Mouse (Mus musculus) neural tube, embryonic 13.5 days (tissue): ENCODE data around the gene Rapgef4. TPM values are rescaled to one million over a fixed set of nuclear protein-coding genes. Genes with fewer than 3 reads are reported as not detected.

Source experiments
- ATAC-seq: fragments of 200-750 bp; cut with Nextera tagmentation; 2 replicates; pipeline ENCODE4 v1.8.0; 2017; ENCODE audit warnings: low read depth, mild to moderate bottlenecking, moderate TSS enrichment, moderate library complexity
- H3K27ac ChIP-seq: fragments of 300-500 bp; sonication (generic); replicated peaks from 2 replicates; pipeline ENCODE4 v1.5.1; 2015; ENCODE audit warnings: moderate library complexity, mild to moderate bottlenecking, inconsistent platforms
- H3K27me3 ChIP-seq: fragments of 300-500 bp; sonication (generic); 2 replicates; pipeline ENCODE4 v1.6.1; 2015; ENCODE audit warnings: mild to moderate bottlenecking, inconsistent platforms
- H3K36me3 ChIP-seq: fragments of 300-500 bp; sonication (generic); 2 replicates; pipeline ENCODE4 v1.6.1; 2015; ENCODE audit warnings: mild to moderate bottlenecking, inconsistent platforms
- H3K4me1 ChIP-seq: fragments of 300-500 bp; sonication (generic); replicated peaks from 2 replicates; pipeline ENCODE4 v1.6.1; 2015; ENCODE audit warnings: inconsistent platforms
- H3K4me2 ChIP-seq: fragments of 300-500 bp; sonication (generic); 2 replicates; pipeline ENCODE4 v1.6.1; 2015; ENCODE audit warnings: inconsistent platforms, mild to moderate bottlenecking, moderate library complexity
- H3K4me3 ChIP-seq: fragments of 300-500 bp; sonication (generic); 2 replicates; pipeline ENCODE4 v1.5.1; 2015; ENCODE audit warnings: mild to moderate bottlenecking, inconsistent platforms
- H3K9ac ChIP-seq: fragments of 300-500 bp; sonication (generic); 2 replicates; pipeline ENCODE4 v1.6.1; 2015; ENCODE audit warnings: moderate library complexity, mild to moderate bottlenecking, inconsistent platforms
- H3K9me3 ChIP-seq: fragments of 300-500 bp; sonication (generic); 2 replicates; pipeline ENCODE4 v1.6.1; 2016; ENCODE audit warnings: inconsistent platforms
- WGBS: fragments of 180-500 bp; shearing (Covaris S2); methylation state at CpG from one replicate; pipeline ENCODE4 v1.1.7; 2015; 5-methylcytosine and 5-hydroxymethylcytosine counted together
- polyA plus RNA-seq: library from polyadenylated mRNA; unstranded; fragments of >200 nt; fragmentation: Nextera tagmentation; extraction: Ambion mirVana; gene quantifications from 2 replicates; pipeline ENCODE4 v1.2.1, GENCODE M21; 2015

Rapgef4 gene
- polyA plus RNA-seq, 1 experiment from 2014 or later = 24.7 TPM

DNA sequence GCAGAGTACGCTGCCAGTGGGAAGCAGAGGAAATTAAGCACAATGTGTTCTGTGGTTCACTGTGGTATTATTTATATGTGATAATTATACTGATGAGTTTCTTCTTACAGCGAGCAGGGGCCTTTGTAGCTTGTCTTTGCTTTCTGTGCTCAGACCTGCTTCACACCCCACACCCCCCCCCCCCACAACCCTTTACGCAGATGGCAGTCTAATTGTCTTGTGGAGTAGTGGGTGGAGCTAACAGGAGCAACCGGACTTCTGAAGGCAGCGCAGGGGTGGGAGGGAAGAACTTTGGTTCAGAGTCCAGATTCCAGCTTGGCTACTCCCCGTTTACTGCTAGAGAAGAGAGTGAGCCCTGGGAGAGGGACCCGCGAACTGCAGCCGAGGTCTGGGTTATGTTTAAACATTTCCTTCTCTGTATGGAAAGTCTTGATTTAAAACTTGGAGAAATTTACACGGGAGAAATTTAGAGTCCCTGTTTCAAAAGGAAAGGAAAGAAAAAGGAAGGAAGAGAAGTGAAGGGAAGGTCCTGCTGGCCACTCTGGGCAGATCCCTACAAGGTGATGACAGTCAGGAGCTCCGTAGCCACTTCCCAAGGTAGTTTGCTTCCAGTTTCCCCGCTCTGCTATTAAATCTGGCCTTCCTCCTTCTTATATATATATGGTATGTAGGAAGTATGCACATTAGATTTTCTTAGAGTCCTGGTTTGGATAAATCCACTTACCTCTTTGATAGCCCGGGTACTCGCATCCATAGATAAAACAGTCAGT is 274.0 kb downstream of the Rapgef4 start:
- peak; percentile 59; the same call in 1 of the 2 replicates for ATAC-seq
- Histone ChIP-seq H3K4me1 (peaks cover 19% of the 10 kb centered on the region), H3K9me3 (no peaks in the 10 kb centered on the region), H3K27me3 (no peaks in the 10 kb centered on the region), H3K4me2 (peak overlapping the region; percentile 41), H3K36me3 (no peaks in the 10 kb centered on the region), H3K4me3 (no peak overlapping the region), H3K27ac (peak overlapping the region; percentile 69), H3K9ac (peak overlapping the region; percentile 22; the same call in 1 of the 2 replicates)
- 29% methylated on average over 14 of the region's 14 CpGs for WGBS

GRCm38 (mm10) chr2:72260704-72261103 is 279.7 kb downstream of the Rapgef4 start:
- ATAC-seq = no peak
- Histone ChIP-seq H3K9me3 (no peaks in the 10 kb centered on the region), H3K27ac (no peak overlapping the region), H3K4me1 (no peaks in the 10 kb centered on the region), H3K9ac (no peak overlapping the region), H3K4me2 (no peak overlapping the region), H3K4me3 (no peak overlapping the region), H3K27me3 (no peaks in the 10 kb centered on the region), H3K36me3 (no peaks in the 10 kb centered on the region)
- WGBS = 92% methylated on average over 1 of the region's 1 CpGs

GRCm38 (mm10) chr2:72262814-72263480 is 281.9 kb downstream of the Rapgef4 start:
- WGBS = 92% methylated on average over 6 of the region's 6 CpGs
- Histone ChIP-seq H3K4me1 (no peaks in the 10 kb centered on the region), H3K9me3 (no peaks in the 10 kb centered on the region), H3K4me3 (no peak overlapping the region), H3K9ac (no peak overlapping the region), H3K36me3 (no peaks in the 10 kb centered on the region), H3K27me3 (no peaks in the 10 kb centered on the region), H3K4me2 (no peak overlapping the region), H3K27ac (no peak overlapping the region)
- no peak for ATAC-seq

GRCm38 (mm10) chr2:72267390-72267789 is 286.4 kb downstream of the Rapgef4 start:
- 89% methylated on average over 6 of the region's 6 CpGs for WGBS
- no peaks in the 10 kb centered on the region for H3K27me3 ChIP-seq
- no peaks in the 10 kb centered on the region for H3K36me3 ChIP-seq
- H3K9me3 ChIP-seq = no peaks in the 10 kb centered on the region
- no peak overlapping the region for H3K9ac ChIP-seq
- H3K4me1 ChIP-seq = no peaks in the 10 kb centered on the region
- no peak for ATAC-seq
- no peak overlapping the region for H3K4me2 ChIP-seq
- no peak overlapping the region for H3K27ac ChIP-seq
- no peak overlapping the region for H3K4me3 ChIP-seq

DNA sequence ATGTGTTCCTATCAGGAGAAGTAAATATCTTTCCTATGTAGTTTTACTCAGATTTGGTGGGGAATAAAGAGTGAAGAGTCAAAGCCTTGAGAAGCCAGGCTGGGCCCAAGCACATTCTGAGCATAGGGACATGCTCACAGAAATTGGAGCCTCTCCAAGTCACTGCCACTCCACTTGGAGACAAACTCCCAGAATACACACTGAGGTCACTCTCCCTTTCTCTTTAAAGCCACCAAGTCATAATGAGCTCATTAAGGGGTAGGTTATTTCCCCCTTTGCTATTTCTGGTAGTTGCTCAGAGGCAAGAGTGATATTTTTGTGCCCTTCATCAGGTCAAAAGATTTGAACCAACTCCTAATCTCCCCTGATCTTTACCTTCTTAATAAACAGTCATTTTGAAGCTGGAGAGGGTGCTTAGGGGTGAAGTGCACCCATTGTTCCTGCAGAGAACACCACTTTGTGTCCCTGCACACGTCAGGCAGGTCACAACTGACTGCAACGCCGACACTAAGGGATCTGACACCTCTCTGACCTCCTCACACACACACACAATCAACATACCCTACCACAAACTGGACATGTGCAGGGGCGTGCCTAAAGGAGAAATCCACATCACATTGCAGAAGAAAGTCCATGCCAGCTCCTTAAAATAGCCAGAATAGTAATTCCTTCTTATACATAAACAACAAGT is 288.8 kb downstream of the Rapgef4 start:
- Histone ChIP-seq H3K4me2 (no peak overlapping the region), H3K27me3 (no peaks in the 10 kb centered on the region), H3K4me3 (no peak overlapping the region), H3K27ac (no peak overlapping the region), H3K9me3 (no peaks in the 10 kb centered on the region), H3K9ac (no peak overlapping the region), H3K36me3 (no peaks in the 10 kb centered on the region), H3K4me1 (no peaks in the 10 kb centered on the region)
- 74% methylated on average over 4 of the region's 4 CpGs for WGBS
- no peak for ATAC-seq

DNA sequence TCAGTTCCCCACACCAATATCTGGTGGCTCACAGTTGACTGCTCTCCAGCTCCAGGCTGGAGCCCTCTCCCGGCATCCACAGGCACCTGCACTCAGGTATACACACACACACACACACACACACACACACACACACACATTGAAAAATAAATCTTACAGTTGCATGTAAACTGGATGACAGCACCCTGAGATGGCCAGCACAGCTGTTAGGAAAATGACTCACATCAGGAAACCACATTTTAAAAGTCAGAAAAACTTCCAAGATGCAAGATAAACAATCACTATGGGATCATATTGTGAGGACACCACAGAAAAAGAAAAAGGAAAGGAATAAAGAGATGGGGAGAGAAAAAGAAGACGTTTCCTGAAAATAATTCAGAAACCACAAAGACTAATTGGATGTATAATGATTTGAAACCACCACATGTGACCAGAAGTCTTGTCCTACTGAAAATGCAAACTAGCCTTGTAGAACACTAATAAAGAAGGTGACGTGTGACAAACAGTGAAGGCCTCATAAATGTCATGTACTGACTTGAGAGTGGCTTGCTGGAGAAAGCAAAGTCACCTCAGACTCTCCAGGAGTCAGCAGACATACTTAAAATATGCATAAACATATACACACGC is 297.3 kb downstream of the Rapgef4 start:
- H3K9me3 ChIP-seq = no peaks in the 10 kb centered on the region
- H3K27me3 ChIP-seq = no peaks in the 10 kb centered on the region; the same call in 1 of the 2 replicates
- no peak for ATAC-seq
- H3K4me2 ChIP-seq = no peak overlapping the region
- no peaks in the 10 kb centered on the region for H3K4me1 ChIP-seq
- H3K4me3 ChIP-seq = no peak overlapping the region
- H3K9ac ChIP-seq = no peak overlapping the region
- no peak overlapping the region for H3K27ac ChIP-seq
- no peaks in the 10 kb centered on the region for H3K36me3 ChIP-seq
- WGBS = 71% methylated on average over 4 of the region's 4 CpGs

DNA sequence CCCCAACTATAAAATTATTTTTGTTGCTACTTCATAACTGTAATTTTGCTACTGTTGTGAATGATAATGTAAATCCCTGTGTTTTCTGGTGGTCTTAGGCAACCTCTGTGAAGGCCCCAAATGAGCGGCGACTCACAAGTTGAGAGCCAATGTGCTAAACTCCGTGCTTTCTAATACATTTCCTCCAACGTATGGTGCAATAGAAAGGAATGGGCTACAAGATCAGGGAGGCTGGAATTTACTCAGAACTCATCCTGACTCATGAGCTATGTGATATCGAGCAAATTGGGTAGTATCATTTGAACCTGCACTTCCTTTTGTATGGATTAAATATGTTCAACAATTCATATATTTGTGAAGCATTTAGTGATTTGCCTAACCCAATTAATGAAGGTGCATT is 299.5 kb downstream of the Rapgef4 start:
- peaks cover 16% of the 10 kb centered on the region for H3K27me3 ChIP-seq
- H3K4me1 ChIP-seq = no peaks in the 10 kb centered on the region
- no peaks in the 10 kb centered on the region for H3K9me3 ChIP-seq
- no peak for ATAC-seq
- WGBS = 92% methylated on average over 5 of the region's 5 CpGs
- H3K4me2 ChIP-seq = no peak overlapping the region
- no peaks in the 10 kb centered on the region for H3K36me3 ChIP-seq
- H3K27ac ChIP-seq = no peak overlapping the region
- no peak overlapping the region for H3K4me3 ChIP-seq
- H3K9ac ChIP-seq = no peak overlapping the region

DNA sequence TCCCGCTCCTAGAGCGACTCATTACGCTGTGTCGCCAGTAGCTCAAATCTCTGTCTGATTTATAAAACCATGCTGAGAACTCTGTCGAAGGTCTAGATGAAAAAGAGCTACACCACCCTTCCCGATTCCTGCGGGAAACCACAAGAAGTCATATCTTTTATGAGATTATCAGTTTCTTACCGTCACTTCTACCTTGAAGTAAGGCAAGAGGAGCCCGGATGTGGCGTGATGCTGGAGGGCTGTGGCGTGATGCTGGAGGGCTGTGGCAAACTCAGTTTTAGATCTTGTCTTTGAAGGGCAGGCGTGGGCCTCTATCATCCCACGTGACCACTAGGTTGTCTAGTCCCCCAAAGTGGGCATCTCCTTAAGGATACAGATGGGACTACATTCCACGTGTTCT is 300.9 kb downstream of the Rapgef4 start:
- 90% methylated on average over 14 of the region's 14 CpGs for WGBS
- peaks cover 16% of the 10 kb centered on the region for H3K27me3 ChIP-seq
- H3K4me1 ChIP-seq = peaks cover 4% of the 10 kb centered on the region; the same call in 1 of the 2 replicates
- no peaks in the 10 kb centered on the region for H3K9me3 ChIP-seq
- no peak for ATAC-seq
- H3K4me2 ChIP-seq = no peak overlapping the region
- no peak overlapping the region for H3K4me3 ChIP-seq
- no peaks in the 10 kb centered on the region for H3K36me3 ChIP-seq
- no peak overlapping the region for H3K27ac ChIP-seq
- no peak overlapping the region for H3K9ac ChIP-seq

GRCm38 (mm10) chr2:72282733-72283132 is 301.7 kb downstream of the Rapgef4 start:
- no peak overlapping the region for H3K27ac ChIP-seq
- no peaks in the 10 kb centered on the region for H3K36me3 ChIP-seq
- H3K9ac ChIP-seq = no peak overlapping the region
- H3K4me2 ChIP-seq = no peak overlapping the region
- peaks cover 23% of the 10 kb centered on the region for H3K27me3 ChIP-seq
- no peak overlapping the region for H3K4me3 ChIP-seq
- ATAC-seq = no peak
- H3K9me3 ChIP-seq = no peaks in the 10 kb centered on the region
- H3K4me1 ChIP-seq = peaks cover 4% of the 10 kb centered on the region; the same call in 1 of the 2 replicates
- 83% methylated on average over 4 of the region's 4 CpGs for WGBS

- Histone ChIP-seq H3K9ac (no peak overlapping the region), H3K4me2 (no peak overlapping the region), H3K27me3 (peaks cover 24% of the 10 kb centered on the region), H3K4me3 (no peak overlapping the region), H3K9me3 (no peaks in the 10 kb centered on the region), H3K36me3 (no peaks in the 10 kb centered on the region), H3K27ac (no peak overlapping the region), H3K4me1 (peaks cover 4% of the 10 kb centered on the region; the same call in 1 of the 2 replicates)
- ATAC-seq = no peak
- WGBS = 77% methylated on average over 7 of the region's 7 CpGs
Measured at GRCm38 (mm10) chr2:72284689-72285088, 303.6 kb downstream of the Rapgef4 start.

GRCm38 (mm10) chr2:72285256-72285887 is 304.3 kb downstream of the Rapgef4 start, which contains the start of gene Map3k20:
Gene Map3k20, plus strand, starts transcription at chr2:72285637.
- peak; percentile 80 for ATAC-seq
- Histone ChIP-seq H3K27me3 (peaks cover 24% of the 10 kb centered on the region), H3K9me3 (no peaks in the 10 kb centered on the region), H3K4me1 (peaks cover 4% of the 10 kb centered on the region; the same call in 1 of the 2 replicates), H3K4me3 (peak within 1 kb of the TSS; percentile 74), H3K9ac (peak within 1 kb of the TSS; percentile 85), H3K4me2 (peak within 1 kb of the TSS; percentile 96), H3K27ac (no peak within 1 kb of the TSS), H3K36me3 (no peaks in the 10 kb centered on the region)
- WGBS = 4% methylated on average over 21 of the region's 50 CpGs
